Mouse (Mus musculus) limb, embryonic 11.5 days (tissue): Measurements from ENCODE around the gene Srxn1. TPM values are rescaled to one million over a fixed set of nuclear protein-coding genes. Genes with fewer than 3 reads are reported as not detected.

Experiments
- ATAC-seq: fragments of 200-750 bp; cut with Nextera tagmentation; 2 replicates; pipeline ENCODE4 v1.8.0; 2017; ENCODE audit warnings: low read depth; ENCODE audit not compliant: insufficient number of reproducible peaks, low FRiP score, low TSS enrichment
- DNase-seq: peaks from one replicate; pipeline ENCODE4 v3.0.0-alpha.2; 2015; ENCODE audit warnings: low spot score
- H3K27ac ChIP-seq: fragments of 300-500 bp; sonication (generic); replicated peaks from 2 replicates; pipeline ENCODE4 v1.5.1; 2014; ENCODE audit warnings: low read depth, mild to moderate bottlenecking, low read length
- H3K27me3 ChIP-seq: fragments of 300-500 bp; sonication (generic); 2 replicates; pipeline ENCODE4 v1.6.1; 2014; ENCODE audit warnings: mild to moderate bottlenecking, low read length, mixed read lengths; ENCODE audit not compliant: control insufficient read depth, insufficient read depth
- H3K36me3 ChIP-seq: fragments of 300-500 bp; sonication (generic); 2 replicates; pipeline ENCODE4 v1.6.1; 2014; ENCODE audit warnings: mild to moderate bottlenecking, low read length, moderate library complexity, mixed read lengths; ENCODE audit not compliant: control insufficient read depth, insufficient read depth
- H3K4me1 ChIP-seq: fragments of 300-500 bp; sonication (generic); 2 replicates; pipeline ENCODE4 v1.6.1; 2014; ENCODE audit warnings: low read length, mixed read lengths; ENCODE audit not compliant: control insufficient read depth, insufficient read depth
- H3K4me2 ChIP-seq: fragments of 300-500 bp; sonication (generic); 2 replicates; pipeline ENCODE4 v1.6.1; 2014; ENCODE audit warnings: low read depth, mild to moderate bottlenecking, moderate library complexity; ENCODE audit not compliant: severe bottlenecking
- H3K4me3 ChIP-seq: fragments of 300-500 bp; sonication (generic); 2 replicates; pipeline ENCODE4 v1.5.1; 2014; ENCODE audit warnings: low read depth, low read length
- H3K9ac ChIP-seq: fragments of 300-500 bp; sonication (generic); 2 replicates; pipeline ENCODE4 v1.6.1; 2014; ENCODE audit warnings: mild to moderate bottlenecking, low read length
- H3K9me3 ChIP-seq: fragments of 300-500 bp; sonication (generic); 2 replicates; pipeline ENCODE4 v1.6.1; 2016; ENCODE audit warnings: low read length; ENCODE audit not compliant: control insufficient read depth
- whole genome bisulfite sequencing: fragments of 180-500 bp; shearing (Covaris S2); extraction: QIAGEN DNeasy Blood & Tissue Kit; methylation state at CpG from one replicate; pipeline ENCODE4 v1.1.7; 2014; 5-methylcytosine and 5-hydroxymethylcytosine counted together
- polyA plus RNA-seq: library from polyadenylated mRNA; unstranded; fragments of >200 nt; fragmentation: Nextera tagmentation; extraction: Ambion mirVana; gene quantifications from 2 replicates; pipeline ENCODE4 v1.2.1, GENCODE M21; 2014

Srxn1 gene
- polyA plus RNA-seq, 1 experiment from 2014 or later = 8.9 TPM

DNA sequence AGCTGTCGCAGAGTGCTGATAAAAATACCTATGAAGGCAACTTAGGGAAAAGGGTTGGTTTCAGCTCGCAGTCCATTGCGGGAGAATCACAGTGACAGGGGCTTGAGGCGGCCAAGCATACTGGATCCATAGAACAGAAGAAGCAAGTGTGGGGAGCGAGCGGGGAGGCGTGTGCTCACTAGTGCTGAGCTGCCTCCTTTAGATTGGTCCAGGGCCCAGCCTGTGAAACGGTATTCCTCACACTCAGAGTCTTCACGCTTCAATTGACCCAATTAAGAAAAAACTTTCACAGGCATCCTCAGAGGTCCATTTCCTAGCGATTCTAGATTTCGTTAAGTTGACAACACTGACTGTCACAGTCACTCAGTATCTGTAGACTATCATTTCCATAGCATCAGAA is 35.6 kb downstream of the Srxn1 start:
- 45% methylated on average over 11 of the region's 11 CpGs for WGBS
- DNase-seq (no peak), ATAC-seq (no peak)
- H3K4me1 ChIP-seq = peaks cover 19% of the 10 kb centered on the region
- H3K36me3 ChIP-seq = no peaks in the 10 kb centered on the region
- no peak overlapping the region for H3K9ac ChIP-seq
- no peak overlapping the region for H3K4me2 ChIP-seq
- no peaks in the 10 kb centered on the region for H3K9me3 ChIP-seq
- no peak overlapping the region for H3K4me3 ChIP-seq
- H3K27me3 ChIP-seq = peaks cover 19% of the 10 kb centered on the region
- no peak overlapping the region for H3K27ac ChIP-seq

DNA sequence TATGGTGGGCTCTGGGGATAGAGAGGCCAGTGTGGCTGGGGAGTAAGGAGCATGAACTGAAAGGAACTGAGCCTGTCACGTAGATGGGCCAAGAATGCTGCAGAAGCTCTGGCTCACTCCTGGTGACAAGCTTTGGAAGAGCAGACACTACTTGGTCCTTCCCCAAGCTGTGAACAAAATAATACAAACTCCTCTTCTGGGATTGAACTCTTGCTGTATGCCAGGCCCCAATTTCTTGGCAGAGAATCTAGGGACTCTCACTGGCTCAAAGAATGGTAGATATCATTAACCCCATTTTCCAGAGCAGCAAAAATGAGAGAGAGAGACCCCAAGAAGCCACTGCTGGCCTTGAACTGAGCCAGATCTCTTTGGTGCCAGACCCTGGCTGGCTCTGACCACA is 36.2 kb downstream of the Srxn1 start:
- 58% methylated on average over 1 of the region's 1 CpGs for WGBS
- H3K27me3 ChIP-seq = peaks cover 21% of the 10 kb centered on the region

DNA sequence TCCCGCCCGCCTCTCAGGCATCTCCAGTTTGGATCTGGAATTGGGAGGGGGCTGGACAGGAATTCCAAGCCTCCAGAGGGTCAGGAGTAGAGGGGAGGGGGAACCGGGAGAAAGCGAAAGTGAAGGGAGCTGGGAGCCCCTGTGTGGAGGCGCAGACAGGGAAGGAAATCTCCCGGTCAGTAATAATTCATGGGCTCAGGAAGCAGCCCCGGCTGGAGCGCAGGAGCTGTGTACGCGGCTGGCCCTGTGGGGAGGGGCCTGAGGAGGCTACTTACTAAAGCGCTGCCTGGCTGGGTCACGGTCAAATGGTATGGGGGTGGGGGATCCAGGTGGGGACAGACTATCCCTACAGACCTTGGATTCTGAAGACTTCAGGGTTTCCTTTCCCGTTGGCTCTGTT is 36.7 kb downstream of the Srxn1 start:
- peak; percentile 78 for ATAC-seq
- Histone ChIP-seq H3K9me3 (no peaks in the 10 kb centered on the region), H3K4me2 (peak overlapping the region; percentile 89), H3K27me3 (peaks cover 22% of the 10 kb centered on the region), H3K9ac (peak overlapping the region; percentile 37; the same call in 1 of the 2 replicates), H3K36me3 (no peaks in the 10 kb centered on the region), H3K27ac (peak overlapping the region; percentile 31), H3K4me3 (peak overlapping the region; percentile 48), H3K4me1 (peaks cover 19% of the 10 kb centered on the region)
- under 1% methylated on average over 13 of the region's 13 CpGs for WGBS
- peak; percentile 85 for DNase-seq

More for the DNA sequence above, 36.2 kb downstream of the Srxn1 start:
- no peak for DNase-seq
- Histone ChIP-seq H3K9me3 (no peaks in the 10 kb centered on the region), H3K27ac (peak overlapping the region; percentile 31), H3K4me2 (peak overlapping the region; percentile 89), H3K4me1 (peaks cover 19% of the 10 kb centered on the region), H3K36me3 (no peaks in the 10 kb centered on the region), H3K4me3 (peak overlapping the region; percentile 48; the same call in 1 of the 2 replicates), H3K9ac (no peak overlapping the region)
- ATAC-seq = peak; percentile 0; the same call in 1 of the 2 replicates

DNA sequence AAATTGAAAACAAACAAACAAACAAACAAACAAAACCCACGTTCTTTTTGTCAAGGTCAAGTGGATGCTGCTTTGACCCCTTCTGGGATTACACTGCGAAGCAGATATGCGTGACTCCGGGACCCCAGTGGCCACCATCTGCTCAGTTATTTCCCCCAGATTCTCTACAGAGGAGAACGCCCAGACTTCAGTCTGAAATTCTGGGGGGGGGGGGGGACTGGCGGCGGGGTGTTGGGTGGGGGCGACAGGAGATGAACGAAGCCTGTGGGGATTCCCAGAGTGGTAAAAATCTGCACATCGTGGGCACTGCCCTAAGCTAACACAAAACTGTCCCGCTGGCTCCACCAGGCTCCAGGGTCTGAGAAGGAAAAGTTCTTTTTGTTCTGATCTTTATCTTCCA is 37.3 kb downstream of the Srxn1 start:
- H3K4me3 ChIP-seq = peak overlapping the region; percentile 48
- WGBS = 4% methylated on average over 11 of the region's 11 CpGs
- H3K4me2 ChIP-seq = peak overlapping the region; percentile 89
- H3K4me1 ChIP-seq = peaks cover 19% of the 10 kb centered on the region
- no peak overlapping the region for H3K9ac ChIP-seq
- ATAC-seq (no peak), DNase-seq (no peak)
- H3K36me3 ChIP-seq = no peaks in the 10 kb centered on the region
- peak overlapping the region; percentile 31; the same call in 1 of the 2 replicates for H3K27ac ChIP-seq
- no peaks in the 10 kb centered on the region for H3K9me3 ChIP-seq
- H3K27me3 ChIP-seq = peaks cover 22% of the 10 kb centered on the region

DNA sequence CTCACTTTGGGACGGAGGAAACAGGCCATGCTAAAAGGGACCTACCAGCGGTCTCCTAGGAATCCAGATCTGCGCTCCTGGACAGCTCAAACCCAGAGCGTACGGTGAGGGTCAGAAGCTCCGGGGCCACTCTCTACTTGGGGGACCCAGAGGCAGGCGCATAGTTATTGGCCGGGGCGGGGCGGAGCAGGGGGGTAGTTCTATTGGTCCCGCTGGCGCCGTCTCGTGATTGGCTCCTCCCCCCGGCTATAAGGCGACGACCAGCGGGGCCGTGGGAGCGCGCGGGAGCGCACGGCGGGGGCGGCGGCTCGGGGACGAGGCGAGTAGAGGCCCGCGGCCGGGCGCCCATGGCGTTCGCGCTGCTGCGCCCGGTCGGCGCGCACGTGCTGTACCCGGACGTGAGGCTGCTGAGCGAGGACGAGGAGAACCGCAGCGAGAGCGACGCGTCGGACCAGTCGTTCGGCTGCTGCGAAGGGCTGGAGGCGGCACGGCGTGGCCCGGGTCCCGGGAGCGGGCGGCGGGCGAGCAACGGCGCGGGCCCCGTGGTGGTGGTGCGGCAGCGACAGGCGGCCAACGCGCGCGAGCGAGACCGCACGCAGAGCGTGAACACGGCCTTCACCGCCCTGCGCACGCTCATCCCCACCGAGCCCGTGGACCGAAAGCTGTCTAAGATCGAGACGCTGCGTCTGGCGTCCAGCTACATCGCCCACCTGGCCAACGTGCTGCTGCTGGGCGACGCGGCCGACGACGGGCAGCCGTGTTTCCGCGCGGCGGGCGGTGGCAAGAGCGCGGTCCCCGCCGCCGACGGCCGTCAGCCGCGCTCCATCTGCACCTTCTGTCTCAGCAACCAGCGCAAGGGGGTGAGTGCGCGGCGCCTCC is 38.2 kb downstream of the Srxn1 start, which contains the start of gene Tcf15:
TSS of gene Tcf15 (plus strand) at position 283 of the 879 bp plus-strand sequence.
- WGBS = under 1% methylated on average over 93 of the region's 118 CpGs
- Histone ChIP-seq H3K4me3 (peak within 1 kb of the TSS; percentile 48), H3K27me3 (peaks cover 22% of the 10 kb centered on the region), H3K4me2 (peak within 1 kb of the TSS; percentile 89), H3K4me1 (peaks cover 19% of the 10 kb centered on the region), H3K9me3 (no peaks in the 10 kb centered on the region), H3K36me3 (no peaks in the 10 kb centered on the region), H3K9ac (peak within 1 kb of the TSS; percentile 58), H3K27ac (peak within 1 kb of the TSS; percentile 31; the same call in 1 of the 2 replicates)
- DNase-seq (peak; percentile 86), ATAC-seq (peak; percentile 80)

DNA sequence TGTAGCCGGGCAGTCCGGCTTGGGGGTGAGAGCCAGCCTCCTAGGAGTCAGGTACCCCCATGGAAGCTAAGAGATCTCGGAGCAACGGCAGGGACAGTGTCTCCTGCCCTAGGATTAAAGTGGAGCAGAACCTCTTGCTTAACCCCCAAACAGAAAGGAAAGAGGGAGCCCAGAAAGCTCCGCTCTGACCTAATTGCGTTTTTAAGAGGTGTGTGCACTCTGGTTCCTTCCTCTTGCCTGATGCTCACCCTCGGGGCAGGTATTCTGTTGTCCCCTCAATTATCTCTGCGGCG is 38.8 kb downstream of the Srxn1 start:
- Histone ChIP-seq H3K4me1 (peaks cover 19% of the 10 kb centered on the region), H3K27me3 (peaks cover 22% of the 10 kb centered on the region), H3K9ac (peak overlapping the region; percentile 58), H3K27ac (no peak overlapping the region), H3K4me2 (peak overlapping the region; percentile 89), H3K4me3 (peak overlapping the region; percentile 48), H3K9me3 (no peaks in the 10 kb centered on the region), H3K36me3 (no peaks in the 10 kb centered on the region)
- DNase-seq = no peak
- 12% methylated on average over 9 of the region's 9 CpGs for WGBS
- no peak for ATAC-seq

DNA sequence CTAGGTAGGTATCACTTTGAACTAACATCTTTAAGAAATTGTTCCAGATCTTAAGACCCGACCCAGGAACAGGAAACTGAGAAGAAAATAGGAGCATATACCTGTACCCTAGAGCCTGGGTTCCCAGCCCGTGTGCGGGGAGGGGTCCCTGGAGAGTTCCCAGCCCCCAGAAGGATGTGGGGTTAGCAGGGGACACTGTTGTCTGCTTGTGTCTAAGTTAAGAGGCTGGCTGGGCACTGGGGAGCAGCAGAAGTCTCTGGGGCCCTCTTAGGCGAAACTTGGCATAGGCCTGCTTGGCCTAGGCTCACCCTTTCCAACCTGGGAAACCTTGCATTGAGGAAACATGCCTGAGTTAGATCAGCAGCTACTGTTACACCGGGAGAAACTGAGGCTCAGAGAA is 39.2 kb downstream of the Srxn1 start:
- no peak overlapping the region for H3K9ac ChIP-seq
- H3K9me3 ChIP-seq = no peaks in the 10 kb centered on the region
- H3K36me3 ChIP-seq = no peaks in the 10 kb centered on the region
- WGBS = 63% methylated on average over 5 of the region's 5 CpGs
- ATAC-seq = no peak
- peak overlapping the region; percentile 89 for H3K4me2 ChIP-seq
- no peak for DNase-seq
- peak overlapping the region; percentile 48 for H3K4me3 ChIP-seq
- H3K27me3 ChIP-seq = peaks cover 22% of the 10 kb centered on the region
- peaks cover 19% of the 10 kb centered on the region for H3K4me1 ChIP-seq
- no peak overlapping the region for H3K27ac ChIP-seq

DNA sequence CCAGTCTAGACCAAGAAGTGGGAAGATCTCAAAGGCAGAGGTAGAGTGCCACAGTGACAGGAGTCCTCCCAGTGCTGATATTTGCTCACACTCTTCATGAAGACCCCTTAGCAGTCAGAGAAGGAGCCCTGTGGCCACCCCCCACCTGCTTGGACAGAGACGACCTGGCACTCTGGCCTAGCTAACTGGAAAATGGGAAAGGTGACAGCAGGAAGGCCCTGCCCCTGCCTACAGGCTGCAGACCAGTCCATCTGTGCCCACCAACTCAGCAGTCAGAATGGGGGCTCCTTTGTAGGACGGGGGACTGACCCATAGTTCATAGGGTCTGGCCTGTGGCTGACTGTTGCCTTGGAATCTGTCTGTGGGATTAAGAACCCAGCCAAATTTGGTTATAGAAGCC is 40.4 kb downstream of the Srxn1 start:
- Histone ChIP-seq H3K4me3 (no peak overlapping the region), H3K27me3 (peaks cover 20% of the 10 kb centered on the region), H3K4me2 (no peak overlapping the region), H3K9me3 (no peaks in the 10 kb centered on the region), H3K27ac (no peak overlapping the region), H3K36me3 (no peaks in the 10 kb centered on the region), H3K9ac (no peak overlapping the region), H3K4me1 (peaks cover 19% of the 10 kb centered on the region)
- 58% methylated on average over 2 of the region's 2 CpGs for WGBS
- no peak for ATAC-seq
- no peak for DNase-seq
